Mouse (Mus musculus): ENCODE measurements around the gene Iqce.

Gene Iqce

DNA sequence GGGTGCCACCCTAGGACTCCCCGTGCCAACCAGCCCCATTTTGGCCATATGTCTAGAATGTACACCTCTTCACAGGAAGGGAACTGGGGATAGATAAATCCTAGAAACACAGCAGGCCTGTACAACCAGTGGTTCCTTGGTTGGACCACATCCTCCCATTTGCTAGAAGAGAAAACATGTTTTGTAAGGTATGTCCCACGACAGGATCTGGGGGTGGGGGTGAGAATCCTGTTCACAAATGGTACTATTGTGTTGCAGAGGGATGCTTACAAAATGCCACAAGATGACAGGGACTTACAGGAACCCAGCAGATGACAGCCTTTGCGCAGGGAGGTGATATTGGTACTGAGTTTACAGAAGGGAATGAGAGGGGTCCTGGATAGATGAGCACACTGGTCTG is 64.2 kb downstream of the Iqce start:
- DNase-seq (ENCODE audit: low read depth) = peak; percentile 69

DNA sequence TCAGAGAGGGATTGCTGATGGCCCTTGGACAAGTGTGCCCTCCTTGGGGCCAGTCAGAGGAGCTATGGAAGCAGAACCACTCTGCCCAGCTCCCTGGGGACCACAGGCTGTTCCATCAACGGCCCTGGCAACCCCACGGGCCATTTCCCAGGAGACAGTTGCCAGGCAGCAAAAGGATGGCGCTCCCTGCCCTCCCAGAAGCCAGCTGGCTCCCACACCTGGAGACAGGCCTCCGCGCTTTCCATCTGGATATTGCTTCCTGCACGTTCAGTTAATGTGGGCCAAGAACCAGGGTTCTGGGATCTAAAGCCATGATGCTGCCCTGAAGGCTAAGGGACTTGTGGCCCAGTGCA is 65.1 kb downstream of the Iqce start:
- DNase-seq (ENCODE audit: low read depth) = no peak

DNA sequence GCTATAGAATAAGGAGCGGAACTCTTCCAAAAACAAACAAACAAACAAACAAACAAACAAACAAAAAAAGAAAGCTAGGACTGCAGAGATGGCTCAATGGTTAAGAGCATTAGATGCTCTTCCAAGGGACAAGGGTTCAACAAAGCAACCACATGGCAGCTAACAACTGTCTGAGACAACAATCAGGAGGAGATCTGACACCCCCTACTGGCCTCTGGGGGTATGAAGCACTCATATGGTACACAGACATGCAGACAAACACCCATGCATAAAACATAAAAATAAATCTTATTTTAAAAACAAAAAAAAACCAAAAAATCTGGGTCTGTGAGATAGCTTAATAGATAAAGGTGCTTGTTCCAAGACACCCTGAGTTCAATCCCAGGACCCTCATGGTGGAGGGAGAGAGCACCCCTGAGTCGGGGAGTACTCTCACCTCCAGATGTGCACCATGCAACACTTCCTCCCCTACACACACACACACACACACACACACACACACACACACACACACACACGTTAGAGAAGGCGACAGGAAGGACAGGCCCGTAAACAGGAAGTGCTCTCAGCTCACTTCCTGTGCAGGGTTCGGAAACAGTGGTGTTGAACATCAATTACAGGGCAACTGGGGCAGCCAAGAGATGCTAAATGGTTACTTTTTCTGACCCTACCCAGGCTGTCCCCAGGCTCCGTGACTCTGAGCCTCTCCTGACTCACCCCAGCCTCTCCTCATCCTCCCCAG is 65.7 kb downstream of the Iqce start:
- DNase-seq (ENCODE audit: low read depth) = peak; percentile 75

DNA sequence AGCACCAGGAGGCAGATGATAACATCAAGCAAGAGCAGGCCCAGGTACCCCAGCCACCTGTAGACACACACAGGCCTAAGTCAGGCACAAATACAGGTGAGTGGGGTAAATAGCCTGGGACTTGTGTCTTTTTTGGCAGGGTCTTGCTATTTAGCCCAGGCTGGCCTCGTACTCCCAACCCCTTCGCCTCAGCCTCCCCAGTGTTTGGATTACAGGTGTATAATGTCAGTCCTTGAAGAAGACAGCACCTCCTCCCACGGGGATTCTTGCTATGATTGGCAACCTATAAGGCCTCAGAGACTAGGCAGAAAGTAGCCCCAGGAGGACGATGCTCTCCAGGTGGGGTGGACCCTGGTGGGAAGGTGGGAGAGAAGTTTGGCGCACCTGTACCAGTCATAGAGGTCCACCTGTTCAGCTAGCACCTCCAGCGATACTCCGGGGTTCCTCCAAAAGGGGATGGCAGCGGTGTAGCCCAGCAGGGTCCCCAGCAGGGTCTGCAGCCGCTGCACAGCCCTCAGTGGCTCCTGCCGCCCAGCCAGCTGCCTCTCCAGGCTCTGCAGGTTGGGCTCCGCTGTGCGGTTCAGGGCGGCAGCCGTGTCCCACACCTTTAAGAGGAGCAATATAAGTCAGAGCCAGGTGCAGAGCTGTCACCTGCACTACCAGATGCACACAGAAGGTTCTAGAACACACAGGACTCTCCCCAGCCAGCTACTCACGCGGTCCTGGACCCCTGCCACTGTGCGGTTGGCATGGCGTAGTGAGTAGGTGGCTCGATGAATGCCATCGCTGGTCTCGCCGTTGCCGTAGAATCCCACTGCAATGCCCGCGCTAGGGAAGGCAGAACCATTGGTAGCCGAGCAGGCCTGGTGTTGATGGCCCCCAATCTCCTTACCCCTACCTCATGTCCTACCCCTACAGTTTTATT is 67.1 kb downstream of the Iqce start:
- DNase-seq (ENCODE audit: low read depth) = no peak

DNA sequence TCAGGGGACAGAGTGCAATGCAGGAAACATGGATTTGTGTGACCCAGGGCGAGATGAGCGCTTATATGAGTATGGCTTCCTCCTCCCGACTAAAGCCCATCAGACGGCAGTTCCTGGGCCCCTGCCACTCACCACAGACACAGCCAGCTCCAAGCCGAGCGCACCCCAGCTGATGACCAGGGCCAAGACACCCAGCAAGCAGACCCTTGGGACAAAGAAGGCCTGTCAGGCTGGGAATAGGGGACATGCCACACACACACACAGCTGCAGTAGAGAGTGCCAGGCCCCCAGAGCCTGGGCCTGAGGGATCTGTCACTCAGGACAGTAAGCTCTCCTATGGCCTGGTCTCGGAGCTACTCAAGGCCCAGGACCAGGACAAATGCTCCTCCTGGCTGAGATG is 68.7 kb downstream of the Iqce start:
- no peak for DNase-seq (ENCODE audit: low read depth)

DNA sequence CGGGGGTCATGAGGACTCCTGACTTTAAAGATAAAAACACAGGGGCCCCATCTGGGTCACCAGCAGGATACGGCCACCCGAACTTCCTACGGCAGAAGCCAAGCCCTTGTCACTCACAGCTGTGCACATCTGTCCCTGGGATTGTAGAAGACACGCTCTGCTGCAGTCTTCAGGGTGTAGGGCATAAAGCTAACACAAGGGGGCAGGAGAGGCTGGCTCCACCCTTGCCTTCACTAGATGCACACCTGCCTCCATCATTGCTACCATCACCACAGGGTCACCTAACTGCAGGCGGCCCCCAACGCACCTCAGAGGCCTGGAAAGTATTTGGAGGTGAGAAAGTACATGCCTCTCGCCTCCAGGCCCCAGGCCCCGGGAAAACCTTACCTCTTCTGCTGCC is 73.2 kb downstream of the Iqce start:
- peak; percentile 73 for DNase-seq (ENCODE audit: low read depth)

DNA sequence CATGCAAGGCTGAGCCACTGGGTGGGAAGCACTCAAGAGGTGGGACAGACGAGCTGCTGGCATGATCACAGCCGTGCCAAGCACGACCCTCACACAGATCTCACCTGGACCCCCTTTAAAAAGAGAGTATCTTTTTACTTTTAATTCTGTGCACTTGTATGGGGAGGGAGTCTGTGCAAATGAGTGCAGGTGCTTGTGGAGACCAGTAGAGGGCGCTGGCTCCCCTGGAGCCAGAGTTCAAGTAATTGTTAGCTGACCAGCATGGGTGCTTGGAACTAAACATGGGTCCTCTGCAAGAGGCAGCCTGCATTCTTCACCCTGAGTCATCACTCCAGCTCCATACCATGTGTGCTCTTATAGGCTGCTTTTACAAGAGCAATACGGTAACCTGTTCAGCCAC is 74.6 kb downstream of the Iqce start:
- DNase-seq (ENCODE audit: low read depth) = no peak

DNA sequence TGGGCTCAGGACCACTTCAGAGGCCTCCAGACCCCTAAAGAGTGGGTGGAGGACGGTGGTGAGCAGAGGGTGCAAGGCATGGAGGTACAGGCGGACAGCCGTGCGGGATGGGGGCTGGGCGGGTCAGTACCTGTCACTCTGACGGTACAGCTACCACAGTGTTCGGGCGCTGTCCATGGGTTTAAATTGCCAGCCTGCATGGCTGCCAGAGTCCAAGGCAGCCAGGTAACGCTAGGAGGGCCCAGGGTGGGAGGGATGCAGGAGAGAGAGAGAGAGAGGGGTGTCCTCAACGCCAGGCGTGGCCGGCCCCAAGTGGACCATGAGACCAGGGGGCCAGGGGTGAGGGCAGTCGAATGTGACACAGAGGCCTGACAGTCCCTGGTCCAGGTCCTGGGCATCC is 77.2 kb downstream of the Iqce start:
- DNase-seq (ENCODE audit: low read depth) = no peak

DNA sequence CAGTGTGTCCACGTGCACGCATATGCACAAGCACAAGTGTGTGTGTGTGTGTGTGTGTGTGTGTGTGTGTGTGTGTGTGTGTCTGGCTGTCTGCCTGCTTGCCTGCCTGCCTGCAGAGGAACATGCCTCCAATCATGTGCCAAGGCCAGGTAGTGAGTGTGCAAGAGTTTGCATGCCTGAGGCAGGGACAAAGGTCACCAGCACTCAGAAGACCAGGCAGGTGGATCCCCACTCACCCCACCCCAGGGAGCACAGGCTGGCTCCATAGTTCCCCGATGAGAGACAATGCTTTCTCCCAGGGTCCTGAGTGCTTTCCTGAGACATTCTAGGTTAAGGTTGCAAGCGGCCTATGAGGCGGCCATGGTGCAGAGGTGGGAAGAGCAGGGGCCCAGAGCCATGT is 77.9 kb downstream of the Iqce start:
- DNase-seq (ENCODE audit: low read depth) = no peak

DNA sequence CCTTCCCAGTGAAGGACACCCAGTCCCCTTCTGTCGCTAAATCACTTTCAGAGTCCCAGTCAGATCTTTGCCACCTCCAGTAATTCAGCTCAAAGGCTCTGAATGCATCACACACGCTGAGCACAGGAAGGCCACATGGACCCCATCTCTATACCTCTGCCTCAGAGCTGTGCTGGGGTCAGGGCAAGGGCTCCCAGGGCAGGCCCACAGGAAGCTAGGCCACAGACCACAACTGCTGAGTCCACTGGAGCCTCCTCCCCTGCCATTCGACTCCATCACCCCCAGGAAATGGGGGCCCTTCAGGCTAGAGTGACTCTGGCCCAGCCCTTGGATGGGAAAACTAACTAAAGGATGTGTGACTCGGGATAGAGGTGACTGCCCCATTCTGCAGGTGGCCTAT is 78.4 kb downstream of the Iqce start:
- no peak for DNase-seq (ENCODE audit: low read depth)

DNA sequence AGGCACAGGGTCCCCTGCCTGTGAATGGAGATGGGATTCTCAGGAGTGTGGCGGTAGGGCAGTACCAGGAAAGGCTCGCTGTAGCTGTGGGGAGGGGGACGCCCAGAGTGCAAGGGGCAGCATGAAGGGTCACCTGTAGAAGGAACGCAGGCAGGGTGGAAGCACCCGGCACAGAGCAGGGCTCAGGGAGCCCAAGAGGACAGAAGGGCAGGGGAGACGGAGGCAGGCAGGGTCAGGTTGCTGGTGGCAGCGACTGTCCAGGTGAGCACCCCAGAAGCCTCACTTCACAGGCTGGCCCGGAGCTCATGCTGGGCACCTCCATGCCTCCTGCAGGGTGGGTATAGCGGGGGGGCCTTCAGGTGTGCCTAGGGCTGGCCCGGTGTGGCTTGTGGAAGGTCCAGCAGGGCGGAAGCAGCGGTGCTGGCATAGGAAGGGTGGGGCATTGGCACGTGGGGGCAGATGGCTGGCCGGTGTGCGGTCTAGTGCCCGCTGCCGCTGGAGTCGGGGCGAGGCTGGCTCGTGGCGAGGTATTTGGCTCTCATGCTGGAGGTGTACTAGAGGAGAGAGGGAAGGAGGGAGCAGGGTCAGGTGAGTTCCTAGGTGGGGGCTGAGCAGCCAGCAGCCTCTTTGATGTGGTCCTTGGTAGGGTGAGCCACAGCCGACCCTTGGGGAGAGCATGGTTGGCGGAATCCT is 79.1 kb downstream of the Iqce start:
- no peak for DNase-seq (ENCODE audit: low read depth)

DNA sequence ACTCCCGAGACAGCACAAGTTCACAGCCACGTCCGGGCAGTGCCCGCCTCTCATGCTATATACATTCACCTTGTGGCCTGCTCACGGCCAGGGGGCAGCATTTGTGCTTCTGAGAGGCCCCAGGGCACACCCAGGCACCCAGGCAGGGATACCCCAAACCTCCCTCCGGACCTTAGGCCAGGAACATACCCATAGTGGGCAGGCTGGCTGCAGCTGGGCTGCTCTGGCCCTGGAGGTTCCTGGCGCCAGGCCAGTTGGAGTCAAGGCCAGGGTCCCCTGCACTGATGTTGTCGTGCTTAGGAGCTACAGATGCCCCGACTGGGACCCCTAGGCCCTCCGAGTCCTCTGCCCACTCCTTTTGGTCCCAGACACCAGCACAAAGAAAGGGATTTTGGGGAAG is 80.7 kb downstream of the Iqce start:
- no peak for DNase-seq (ENCODE audit: low read depth)

DNA sequence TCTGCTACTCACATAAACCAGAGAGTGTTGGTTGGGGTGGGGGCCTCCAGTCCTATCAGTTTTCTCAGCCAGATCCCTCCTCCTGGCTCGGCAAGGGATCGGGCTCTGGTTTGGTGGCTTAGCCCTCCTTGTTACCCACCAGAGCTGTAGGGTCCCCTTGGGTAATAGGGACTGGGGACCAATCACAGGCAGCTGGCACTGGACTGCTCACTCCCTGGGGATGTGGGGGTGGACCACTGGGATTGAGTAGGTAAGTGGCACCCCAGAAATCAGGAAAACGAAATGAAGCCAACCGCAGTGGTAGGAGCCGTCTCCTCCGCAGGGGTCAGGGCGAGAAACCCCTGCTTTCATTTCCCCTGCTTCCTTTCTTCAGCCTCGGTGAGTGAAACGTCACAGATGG is 81.1 kb downstream of the Iqce start:
- no peak for DNase-seq (ENCODE audit: low read depth)

DNA sequence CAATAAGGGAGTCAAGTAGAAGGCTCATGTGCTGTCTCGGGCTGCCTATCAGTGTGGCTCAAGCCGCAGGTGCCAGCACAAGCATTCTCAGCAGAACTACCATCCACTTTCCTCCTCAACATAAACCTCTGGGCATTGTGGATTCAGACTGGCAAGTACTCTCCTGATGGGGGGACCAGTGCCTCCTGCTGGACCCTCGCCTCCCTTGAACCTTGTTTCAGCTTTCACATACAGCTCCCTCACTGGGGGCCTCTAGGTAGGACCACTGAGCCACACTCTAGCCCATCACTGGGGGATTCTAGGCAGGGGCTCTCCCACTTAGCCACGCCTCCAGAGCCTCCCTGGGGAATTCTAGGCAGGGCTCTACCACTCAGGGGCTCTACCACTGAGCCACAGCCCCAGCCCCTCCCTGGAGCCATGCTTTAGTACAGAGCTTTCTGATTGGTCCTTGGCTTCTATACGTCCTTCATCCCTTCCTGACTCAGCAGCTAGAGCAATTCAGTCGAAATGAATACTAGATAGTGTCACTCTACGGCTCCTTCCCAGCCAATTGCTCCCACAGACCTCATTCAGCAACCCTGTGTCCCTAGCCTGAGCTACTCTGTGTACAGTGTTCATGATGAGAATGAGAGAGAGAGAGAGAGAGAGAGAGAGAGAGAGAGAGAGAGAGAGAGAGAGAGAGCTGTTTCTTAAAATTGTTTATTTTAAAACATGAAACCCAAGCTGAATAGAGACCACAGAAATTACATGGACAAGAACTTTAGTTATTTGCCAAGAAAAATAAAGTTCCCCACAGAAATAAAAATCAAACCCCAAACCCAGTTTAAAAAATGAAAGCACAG is 82.1 kb downstream of the Iqce start:
- DNase-seq (ENCODE audit: low read depth) = peak; percentile 44

DNA sequence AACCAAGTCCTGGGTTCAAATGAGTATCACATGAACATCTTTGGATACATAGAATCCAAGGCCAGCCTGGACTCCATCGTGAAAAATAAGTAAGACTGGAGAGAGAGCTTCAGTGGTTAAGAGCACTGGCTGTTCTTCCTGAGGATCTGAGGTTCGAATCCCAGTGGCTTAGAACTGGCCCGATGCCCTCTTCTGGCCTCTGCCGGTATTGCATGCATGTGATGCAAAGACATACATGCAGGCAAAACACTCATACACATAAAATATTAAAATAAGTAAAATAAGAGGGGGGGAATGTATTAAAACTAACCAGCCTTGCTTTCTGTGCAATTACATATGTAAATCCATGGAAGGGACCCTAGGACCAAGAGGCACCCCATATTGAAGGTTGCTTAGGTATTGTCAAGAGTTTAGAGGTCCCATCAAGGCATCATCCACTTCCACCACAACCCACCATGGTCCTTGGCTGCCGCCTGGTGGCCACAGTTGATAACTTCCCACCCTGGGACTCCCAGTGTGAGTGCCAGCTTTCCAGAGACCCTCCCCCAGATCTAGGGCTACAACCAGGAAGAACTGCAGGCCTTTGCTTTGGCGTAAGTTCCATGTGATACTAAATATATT is 82.9 kb downstream of the Iqce start:
- DNase-seq (ENCODE audit: low read depth) = peak; percentile 91

DNA sequence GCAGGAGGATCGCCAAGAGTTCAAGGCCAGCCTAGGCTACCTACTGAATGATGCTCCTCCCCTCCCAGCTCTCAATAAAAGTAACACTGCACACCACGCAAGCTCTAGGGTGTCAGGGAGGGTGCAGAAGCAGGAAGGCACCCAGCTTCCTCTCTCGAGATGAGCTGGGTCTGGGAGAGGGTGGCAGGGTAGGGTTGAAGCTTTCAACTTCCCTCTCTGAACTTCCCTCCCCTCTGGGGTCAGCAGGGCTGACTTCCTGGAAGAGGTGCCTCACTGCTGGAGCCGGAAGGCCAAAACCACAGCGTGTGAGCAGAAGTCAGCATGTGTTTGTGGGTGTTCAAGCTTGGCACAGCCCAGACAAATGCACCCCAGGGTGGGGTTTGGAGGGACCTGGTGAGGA is 84.5 kb downstream of the Iqce start:
- DNase-seq (ENCODE audit: low read depth) = peak; percentile 88

DNA sequence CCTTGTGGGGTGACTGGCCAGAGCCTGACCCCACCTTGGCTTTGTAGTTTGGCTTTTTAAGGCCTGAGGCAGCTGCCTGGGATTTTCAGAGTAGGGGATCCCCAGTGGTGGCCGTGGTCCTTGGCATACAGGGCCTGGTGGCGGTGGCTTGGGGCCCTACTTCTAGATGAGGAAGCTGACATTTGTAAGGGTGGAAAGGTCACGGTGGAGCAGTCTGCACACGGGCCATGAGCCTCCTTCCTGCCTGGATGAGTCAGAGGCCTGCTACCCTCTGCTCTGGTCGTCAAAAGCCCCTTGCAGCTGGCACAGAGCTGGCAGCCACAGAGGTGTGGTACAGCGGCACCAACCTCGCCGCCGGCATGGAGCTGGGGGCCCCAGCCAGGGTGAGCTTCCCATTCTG is 85.5 kb downstream of the Iqce start:
- DNase-seq (ENCODE audit: low read depth) = peak; percentile 79

DNA sequence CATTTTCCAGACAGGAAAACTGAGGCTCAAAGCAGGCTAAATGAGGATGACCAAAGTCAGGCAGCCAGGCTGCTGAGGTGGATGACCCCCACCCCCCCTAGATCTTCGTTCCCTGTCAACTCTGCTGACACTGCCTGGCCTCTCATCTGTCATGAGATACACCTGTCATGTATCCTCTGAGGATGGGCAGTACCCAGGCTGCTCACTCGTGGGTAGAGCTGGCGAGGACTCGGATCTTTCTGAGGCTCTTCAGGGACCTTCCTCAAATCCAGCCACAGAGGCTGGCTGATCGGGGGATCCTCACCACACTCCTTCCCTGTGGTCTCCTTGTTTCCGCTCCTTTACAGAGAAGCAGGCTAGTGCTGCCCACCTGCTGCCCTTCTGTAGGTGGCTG is 86.1 kb downstream of the Iqce start:
- DNase-seq (ENCODE audit: low read depth) = peak; percentile 52

DNA sequence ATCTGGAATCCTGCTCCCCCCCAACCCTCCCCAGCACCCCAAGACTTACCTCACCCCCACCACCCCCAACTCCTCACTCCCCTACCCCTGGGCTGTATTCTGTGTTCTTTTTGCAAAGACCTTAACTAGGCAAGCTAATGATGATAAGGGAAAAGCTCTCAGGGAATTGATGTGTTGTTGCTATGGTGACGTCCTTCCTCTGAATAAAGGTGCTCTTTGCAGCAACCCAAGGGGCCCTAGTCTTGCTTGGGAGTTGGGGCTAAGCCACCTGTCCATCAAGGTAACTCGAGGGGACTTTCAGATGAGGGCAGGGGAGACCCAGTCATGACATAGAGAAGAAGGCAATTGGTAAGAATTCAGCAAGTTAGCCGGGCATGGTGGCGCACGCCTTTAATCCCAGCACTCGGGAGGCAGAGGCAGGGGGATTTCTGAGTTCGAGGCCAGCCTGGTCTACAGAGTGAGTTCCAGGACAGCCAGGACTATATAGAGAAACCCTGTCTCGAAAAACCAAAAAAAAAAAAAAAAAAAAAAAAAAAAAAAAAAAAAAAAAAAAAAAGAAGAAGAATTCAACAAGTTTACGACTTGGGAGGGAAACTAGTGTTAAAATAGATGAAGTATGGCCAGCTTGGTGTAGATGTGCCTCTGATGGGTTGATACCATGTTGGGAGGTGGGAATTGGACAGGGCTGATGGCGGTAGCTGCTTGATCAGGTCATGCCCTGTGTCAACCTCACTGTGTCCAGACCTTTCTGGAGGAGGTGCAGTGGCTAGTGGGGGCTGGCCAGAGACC is 86.7 kb downstream of the Iqce start:
- DNase-seq (ENCODE audit: low read depth) = peak; percentile 50

DNA sequence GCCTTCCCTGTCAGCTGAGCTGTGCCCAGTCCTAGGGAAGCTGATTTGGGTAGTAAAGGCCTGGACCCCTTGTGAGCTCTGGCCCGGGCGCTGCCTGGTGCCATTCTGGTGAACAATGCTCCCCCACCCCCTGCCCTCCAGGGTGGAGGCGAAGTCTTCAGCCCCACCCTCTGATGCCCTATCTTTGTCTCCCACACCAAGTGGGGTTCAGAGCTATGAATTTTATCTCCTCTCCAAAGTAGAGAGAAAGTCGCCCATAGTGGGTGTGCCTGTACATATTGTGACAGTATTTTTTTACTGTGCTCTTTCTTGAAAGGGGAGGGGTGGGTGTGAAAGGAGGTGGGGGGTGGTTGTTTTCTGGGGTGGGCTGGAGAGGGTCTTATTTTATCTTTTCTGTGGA is 87.3 kb downstream of the Iqce start:
- DNase-seq (ENCODE audit: low read depth) = no peak

DNA sequence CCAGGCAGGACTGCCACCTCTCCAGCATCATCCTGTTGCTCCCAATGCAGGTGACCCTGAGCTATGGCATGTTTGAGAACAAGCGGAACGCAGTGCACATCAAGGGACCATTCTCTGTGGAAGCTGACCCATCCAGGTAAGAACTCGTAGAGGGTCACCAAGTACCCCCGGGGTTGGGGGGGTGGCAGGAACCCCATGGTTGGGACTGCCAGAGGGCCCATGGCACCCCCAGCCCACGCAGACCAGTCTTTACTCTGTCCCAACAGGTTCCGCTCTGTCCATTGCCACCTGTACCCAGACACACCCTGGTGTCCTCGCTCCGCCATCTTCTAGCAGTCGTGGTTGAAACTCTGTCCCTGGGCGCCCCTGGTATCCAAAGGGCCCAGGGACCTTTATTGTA is 88.0 kb downstream of the Iqce start:
- no peak for DNase-seq (ENCODE audit: low read depth)
